In the genomic region with DNA sequence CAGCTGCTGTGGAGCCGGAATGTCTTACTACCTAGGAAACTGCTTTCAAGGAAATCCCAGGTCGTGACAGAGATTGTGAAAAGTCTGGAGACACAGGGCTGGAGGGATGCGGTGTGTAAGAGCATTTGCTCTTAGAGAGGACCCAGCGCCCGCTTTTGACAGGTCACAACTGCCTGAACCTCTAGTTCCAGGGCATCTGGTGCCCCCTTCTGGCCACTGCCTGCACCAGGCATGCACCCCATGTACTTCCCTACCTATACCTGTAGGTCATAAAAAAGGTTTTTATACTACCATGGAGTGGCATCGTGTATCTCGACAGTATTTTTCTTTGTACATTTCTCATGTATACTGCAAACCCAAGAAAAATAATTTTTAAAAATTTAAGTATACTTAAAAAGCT, we compare ENCODE assay signal across 9 mouse cellular contexts.
DNase-seq lines count a peak whose midpoint lies in the region; ATAC-seq and TF ChIP-seq lines count a peak whose summit lies in the region.
"Had no signal": no experiment of that assay in that cellular context is flagged by ENCODE, and none has a peak within 500 bp of the region (broad histone marks: within the 10 kb centered on the region; RNA-seq: fewer than 3 reads in every experiment).

No protein-coding gene starts in this region.

- POLR2A ChIA-PET in Patski (lab: Charles Lee), result no interaction called here

- no peak for ATAC-seq in Patski

- intact Hi-C loops in heart, postnatal 14 days (cut with DNase I), result no loop called here

- peak; percentile 5 for DNase-seq in heart, postnatal 14 days
- DNase-seq in heart, adult 9 months (ENCODE audit: low spot score in 2 of 2), result no peak
- DNase-seq in A20 (ENCODE audit: low read depth, low spot score) (peak; percentile 65), Patski (ENCODE audit: low read depth, low spot score) (no peak)
- peak; percentile 42 for DNase-seq in naive thymus-derived CD4-positive, alpha-beta T cell, adult 2 months (ENCODE audit: low read depth)
- no peak for DNase-seq in frontal cortex, postnatal 25 days (ENCODE audit: low spot score in 2 of 2)
- DNase-seq in urinary bladder, adult 2 months (ENCODE audit: low spot score), result no peak
- no peak for DNase-seq in frontal cortex, postnatal 10 days (ENCODE audit: low spot score in 2 of 2)

- in situ Hi-C loops in Patski (cut with MboI; ENCODE audit: low pct_unique_long_range_greater_than_20kb), result no loop called here

- peaks cover 3% of the 10 kb centered on the region for H3K27me3 ChIP-seq in Patski
- H3K27me3 ChIP-seq: hindbrain, embryonic 13.5 days had no signal

- TF ChIP-seq CTCF in Patski (IDR thresholded peaks at IDR 0.05), result peak; percentile 56

- CTCF ChIA-PET in Patski (lab: Charles Lee), result interaction anchor here (1.7 kb wide), 1 partner anchor 38 kb away, joined by 3 read pairs; no protein-coding TSS in a partner anchor

Comparison
In these comparisons a context has a peak if more than half of its experiments do, and no peak if none do; other contexts are left out.
1. DNase-seq: peak in heart, postnatal 14 days (2 of 2), A20 (single experiment) and naive thymus-derived CD4-positive, alpha-beta T cell, adult 2 months (single experiment); none in heart, adult 9 months (0 of 2), Patski (single experiment), frontal cortex, postnatal 25 days (0 of 2), urinary bladder, adult 2 months (single experiment) and frontal cortex, postnatal 10 days (0 of 2).